Mouse (Mus musculus) embryonic facial prominence, embryonic 10.5 days (tissue): Measurements from ENCODE around the gene Hs6st1. TPM values are rescaled to one million over a fixed set of nuclear protein-coding genes. Genes with fewer than 3 reads are reported as not detected.

Source experiments
- DNase-seq: peaks from one replicate; pipeline ENCODE4 v3.0.0-alpha.2; 2017; ENCODE audit warnings: low spot score
- H3K27ac ChIP-seq: fragments of 300-500 bp; sonication (generic); replicated peaks from 2 replicates; pipeline ENCODE4 v1.5.1; 2016; ENCODE audit warnings: mild to moderate bottlenecking
- H3K27me3 ChIP-seq: fragments of 300-500 bp; sonication (generic); replicated peaks from 2 replicates; pipeline ENCODE4 v1.6.1; 2016; ENCODE audit warnings: low read depth, mild to moderate bottlenecking; ENCODE audit not compliant: poor library complexity, severe bottlenecking
- H3K36me3 ChIP-seq: fragments of 300-500 bp; sonication (generic); replicated peaks from 2 replicates; pipeline ENCODE4 v1.6.1; 2016; ENCODE audit warnings: mild to moderate bottlenecking, moderate library complexity
- H3K4me1 ChIP-seq: fragments of 300-500 bp; sonication (generic); 2 replicates; pipeline ENCODE4 v1.6.1; 2016
- H3K4me3 ChIP-seq: fragments of 300-500 bp; sonication (generic); 2 replicates; pipeline ENCODE4 v1.5.1; 2016; ENCODE audit warnings: mild to moderate bottlenecking, moderate library complexity
- H3K9me3 ChIP-seq: fragments of 300-500 bp; sonication (generic); 2 replicates; pipeline ENCODE4 v1.6.1; 2016; ENCODE audit warnings: mild to moderate bottlenecking
- WGBS: fragments of 180-500 bp; shearing (Covaris S2); methylation state at CpG from one replicate; pipeline ENCODE4 v1.1.7; 2016; 5-methylcytosine and 5-hydroxymethylcytosine counted together
- polyA plus RNA-seq: library from polyadenylated mRNA; unstranded; fragments of >200 nt; fragmentation: Nextera tagmentation; extraction: Ambion mirVana; gene quantifications from 2 replicates; pipeline ENCODE4 v1.2.1, GENCODE M21; 2016

Gene Hs6st1
- polyA plus RNA-seq, 1 experiment from 2014 or later, result 3.9 TPM

GRCm38 (mm10) chr1:36067201-36067600 lies 999 bp upstream of the Hs6st1 start:
- 66% methylated on average over 4 of the region's 4 CpGs for WGBS
- Histone ChIP-seq H3K27me3 (peaks cover 34% of the 10 kb centered on the region), H3K4me3 (no peak overlapping the region), H3K9me3 (no peaks in the 10 kb centered on the region), H3K4me1 (peaks cover 73% of the 10 kb centered on the region), H3K36me3 (peaks cover 13% of the 10 kb centered on the region; the same call in 1 of the 2 replicates), H3K27ac (no peak overlapping the region)
- peak; percentile 7 for DNase-seq

GRCm38 (mm10) chr1:36067611-36068010 lies 589 bp upstream of the Hs6st1 start:
- Histone ChIP-seq H3K36me3 (peaks cover 14% of the 10 kb centered on the region; the same call in 1 of the 2 replicates), H3K27me3 (peaks cover 34% of the 10 kb centered on the region), H3K27ac (peak overlapping the region; percentile 85), H3K9me3 (no peaks in the 10 kb centered on the region), H3K4me3 (peak overlapping the region; percentile 69), H3K4me1 (peaks cover 76% of the 10 kb centered on the region)
- DNase-seq, result no peak
- 18% methylated on average over 12 of the region's 12 CpGs for WGBS

GRCm38 (mm10) chr1:36068531-36069120 lies 426 bp downstream of the Hs6st1 start:
- Histone ChIP-seq H3K9me3 (no peaks in the 10 kb centered on the region), H3K27me3 (peaks cover 34% of the 10 kb centered on the region)

GRCm38 (mm10) chr1:36069291-36069771 lies 1.1 kb downstream of the Hs6st1 start:
- H3K27me3 ChIP-seq, result peaks cover 34% of the 10 kb centered on the region
- WGBS, result 2% methylated on average over 13 of the region's 13 CpGs
- DNase-seq, result peak; percentile 35
- peaks cover 77% of the 10 kb centered on the region for H3K4me1 ChIP-seq
- peaks cover 22% of the 10 kb centered on the region; the same call in 1 of the 2 replicates for H3K36me3 ChIP-seq
- peak overlapping the region; percentile 85 for H3K27ac ChIP-seq
- H3K9me3 ChIP-seq, result no peaks in the 10 kb centered on the region
- peak overlapping the region; percentile 69 for H3K4me3 ChIP-seq

More at GRCm38 (mm10) chr1:36068531-36069120, 426 bp downstream of the Hs6st1 start:
- Histone ChIP-seq H3K4me3 (peak overlapping the region; percentile 69), H3K4me1 (peaks cover 79% of the 10 kb centered on the region), H3K27ac (peak overlapping the region; percentile 85), H3K36me3 (peaks cover 19% of the 10 kb centered on the region; the same call in 1 of the 2 replicates)
- under 1% methylated on average over 76 of the region's 76 CpGs for WGBS
- peak; percentile 56 for DNase-seq

GRCm38 (mm10) chr1:36070190-36070589 lies 2.0 kb downstream of the Hs6st1 start:
- 70% methylated on average over 6 of the region's 6 CpGs for WGBS
- Histone ChIP-seq H3K9me3 (no peaks in the 10 kb centered on the region), H3K4me1 (peaks cover 73% of the 10 kb centered on the region), H3K27ac (peak overlapping the region; percentile 85), H3K4me3 (peak overlapping the region; percentile 69), H3K27me3 (peaks cover 34% of the 10 kb centered on the region), H3K36me3 (peaks cover 28% of the 10 kb centered on the region)
- no peak for DNase-seq

GRCm38 (mm10) chr1:36070740-36071139 lies 2.5 kb downstream of the Hs6st1 start:
- Histone ChIP-seq H3K4me3 (peak overlapping the region; percentile 69), H3K36me3 (peaks cover 34% of the 10 kb centered on the region), H3K9me3 (no peaks in the 10 kb centered on the region), H3K27me3 (peaks cover 32% of the 10 kb centered on the region), H3K27ac (0 out of 2 replicates have a peak overlapping the region, but pooled peaks have one; percentile 85), H3K4me1 (peaks cover 72% of the 10 kb centered on the region)
- WGBS, result 58% methylated on average over 3 of the region's 3 CpGs
- DNase-seq, result no peak

- Histone ChIP-seq H3K27me3 (peaks cover 29% of the 10 kb centered on the region), H3K4me1 (peaks cover 71% of the 10 kb centered on the region), H3K9me3 (no peaks in the 10 kb centered on the region), H3K36me3 (peaks cover 38% of the 10 kb centered on the region), H3K27ac (no peak overlapping the region), H3K4me3 (peak overlapping the region; percentile 69)
- DNase-seq, result no peak
- 84% methylated on average over 7 of the region's 7 CpGs for WGBS
These were observed 3.0 kb downstream of the Hs6st1 start for GRCm38 (mm10) chr1:36071176-36071575.

GRCm38 (mm10) chr1:36071611-36072010 lies 3.4 kb downstream of the Hs6st1 start:
- H3K9me3 ChIP-seq, result no peaks in the 10 kb centered on the region
- peaks cover 41% of the 10 kb centered on the region for H3K36me3 ChIP-seq
- peaks cover 73% of the 10 kb centered on the region for H3K4me1 ChIP-seq
- WGBS, result 96% methylated on average over 3 of the region's 3 CpGs
- H3K27ac ChIP-seq, result no peak overlapping the region
- DNase-seq, result no peak
- H3K4me3 ChIP-seq, result peak overlapping the region; percentile 69
- H3K27me3 ChIP-seq, result peaks cover 25% of the 10 kb centered on the region

GRCm38 (mm10) chr1:36072588-36073556 lies 4.7 kb downstream of the Hs6st1 start:
- H3K4me1 ChIP-seq, result peaks cover 73% of the 10 kb centered on the region
- peaks cover 52% of the 10 kb centered on the region for H3K36me3 ChIP-seq

GRCm38 (mm10) chr1:36073566-36073965 lies 5.4 kb downstream of the Hs6st1 start:
- Histone ChIP-seq H3K27ac (no peak overlapping the region), H3K9me3 (no peaks in the 10 kb centered on the region), H3K36me3 (peaks cover 59% of the 10 kb centered on the region), H3K27me3 (peaks cover 11% of the 10 kb centered on the region), H3K4me1 (peaks cover 75% of the 10 kb centered on the region), H3K4me3 (no peak overlapping the region)
- DNase-seq, result no peak
- WGBS, result 80% methylated on average over 8 of the region's 8 CpGs

More at GRCm38 (mm10) chr1:36072588-36073556, 4.7 kb downstream of the Hs6st1 start:
- WGBS, result 67% methylated on average over 11 of the region's 11 CpGs
- H3K4me3 ChIP-seq, result 0 out of 2 replicates have a peak overlapping the region, but pooled peaks have one; percentile 8
- H3K27ac ChIP-seq, result no peak overlapping the region
- peaks cover 12% of the 10 kb centered on the region for H3K27me3 ChIP-seq
- no peak for DNase-seq
- H3K9me3 ChIP-seq, result no peaks in the 10 kb centered on the region

GRCm38 (mm10) chr1:36074197-36074596 lies 6.0 kb downstream of the Hs6st1 start:
- Histone ChIP-seq H3K9me3 (no peaks in the 10 kb centered on the region), H3K36me3 (peaks cover 65% of the 10 kb centered on the region), H3K4me3 (no peak overlapping the region), H3K27ac (no peak overlapping the region), H3K27me3 (peaks cover 7% of the 10 kb centered on the region), H3K4me1 (peaks cover 70% of the 10 kb centered on the region)
- WGBS, result 89% methylated on average over 5 of the region's 5 CpGs
- DNase-seq, result no peak

GRCm38 (mm10) chr1:36074968-36075367 lies 6.8 kb downstream of the Hs6st1 start:
- 86% methylated on average over 7 of the region's 7 CpGs for WGBS
- Histone ChIP-seq H3K4me3 (no peak overlapping the region), H3K9me3 (no peaks in the 10 kb centered on the region), H3K36me3 (peaks cover 72% of the 10 kb centered on the region), H3K27me3 (no peaks in the 10 kb centered on the region), H3K4me1 (peaks cover 65% of the 10 kb centered on the region), H3K27ac (no peak overlapping the region)
- DNase-seq, result no peak
